ENCODE assay signal across 8 mouse cellular contexts in the genomic region with DNA sequence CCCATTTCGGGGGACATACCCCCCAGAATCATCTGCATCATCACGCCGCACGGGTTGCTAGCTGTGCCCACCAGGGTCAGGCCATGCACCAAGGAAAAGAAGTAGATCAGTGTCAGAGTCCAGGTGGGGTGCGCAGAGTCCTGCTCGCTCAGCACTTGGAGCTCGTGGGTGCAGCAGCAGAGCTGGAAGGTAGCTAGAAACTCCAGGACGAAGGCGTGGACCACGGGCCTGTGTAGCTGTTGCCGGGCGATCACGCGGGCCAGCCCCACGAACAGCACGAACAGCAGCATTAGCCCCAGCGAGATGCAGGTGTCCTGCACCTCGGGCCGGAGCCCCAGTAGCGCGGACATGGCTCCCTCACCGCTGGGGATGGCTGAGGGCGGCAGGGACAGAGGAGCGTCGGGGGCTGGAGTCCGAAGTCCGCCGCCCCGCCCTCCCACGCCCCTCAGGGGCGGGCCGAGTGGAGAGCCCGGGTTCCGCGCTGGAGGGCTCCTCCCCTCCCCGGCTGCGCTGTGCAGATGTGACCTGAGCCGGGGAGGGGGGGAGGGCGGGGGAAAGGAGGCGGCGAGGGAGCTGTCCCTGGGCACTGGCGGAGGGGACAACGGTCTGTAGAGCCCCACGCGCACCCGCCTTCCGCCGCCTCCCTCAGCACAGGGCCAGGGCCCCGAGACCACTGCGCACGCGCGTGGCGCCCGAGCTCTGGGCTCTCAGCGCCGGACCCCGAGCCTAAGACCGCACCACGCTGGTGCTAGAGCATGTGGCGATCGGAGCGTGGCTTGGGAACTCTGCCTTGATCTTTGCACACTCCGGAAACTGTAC. TPM values are rescaled to one million over a fixed set of nuclear protein-coding genes. Genes with fewer than 3 reads are reported as not detected.
A peak's percentile ranks its signal among the peaks of the same experiment; 100 is the strongest.
DNase-seq lines count a peak whose midpoint lies in the region.

A gene (minus strand): TSS at position 652 of the 819 bp plus-strand sequence.

- H3K27ac ChIP-seq in hindbrain, embryonic 10.5 days = peak within 1 kb of the TSS; percentile 90

- peak within 1 kb of the TSS; percentile 71 for H3K4me3 ChIP-seq in hindbrain, embryonic 10.5 days

- H3K4me1 ChIP-seq in hindbrain, embryonic 10.5 days (replicated peaks) = peaks cover 50% of the 10 kb centered on the region

- peak; percentile 93 for DNase-seq in Muller cell, postnatal 12 days (ENCODE audit: inconsistent ontology term)
- DNase-seq in cerebellum, adult 9-10 months = peak; percentile 77
- peak; percentile 19 to 70 for DNase-seq in frontal cortex, adult 2 months (ENCODE audit: extremely low spot score in 1 of 2, low spot score in 1 of 2)
- peak; percentile 88 for DNase-seq in hindbrain, embryonic 10.5 days (ENCODE audit: low spot score)
- DNase-seq in layer of hippocampus, postnatal 10 days (ENCODE audit: low spot score in 2 of 2) = peak; percentile 70 to 80
- peak; percentile 93 for DNase-seq in lung, postnatal 10 days
- peak; percentile 89 for DNase-seq in ovary, postnatal 36 days (ENCODE audit: low spot score)
- DNase-seq in thymus, postnatal 25 days = peak; percentile 92

- no peaks in the 10 kb centered on the region for H3K9me3 ChIP-seq in hindbrain, embryonic 10.5 days

- peaks cover 8% of the 10 kb centered on the region for H3K27me3 ChIP-seq in hindbrain, embryonic 10.5 days (ENCODE audit: insufficient read depth, poor library complexity, severe bottlenecking)

- WGBS in hindbrain, embryonic 10.5 days = under 1% methylated on average over 53 of the region's 64 CpGs

- H3K36me3 ChIP-seq in hindbrain, embryonic 10.5 days = no peaks in the 10 kb centered on the region

RNA-seq across cellular contexts. Expression of the gene that starts here (rescaled TPM):
- polyA plus RNA-seq in frontal cortex, adult 2 months (2012; rRNA removed) = 22.0 and 23.7 TPM in 2 replicates
- 5.2 and 5.3 TPM in 2 replicates for polyA plus RNA-seq in hindbrain, embryonic 10.5 days (2016; fragmentation: Nextera tagmentation; extraction: Ambion mirVana)
- 10 to 100 TPM; 39.7 to 39.9 TPM for total RNA-seq in layer of hippocampus, postnatal 10 days (2021)

Comparison
In these comparisons a context has a peak if more than half of its experiments do, and no peak if none do; other contexts are left out.
1. Peak in every context shown above with its lines: DNase-seq, H3K4me3 ChIP-seq and H3K27ac ChIP-seq.